Mouse (Mus musculus): ENCODE data around the gene Spata13. TPM values are rescaled to one million over a fixed set of nuclear protein-coding genes. Genes with fewer than 3 reads are reported as not detected.
A peak's percentile ranks its signal among the peaks of the same experiment; 100 is the strongest.

The Spata13 gene
- polyA plus RNA-seq, 1 experiment from 2014 or later, result 2.9 TPM

DNA sequence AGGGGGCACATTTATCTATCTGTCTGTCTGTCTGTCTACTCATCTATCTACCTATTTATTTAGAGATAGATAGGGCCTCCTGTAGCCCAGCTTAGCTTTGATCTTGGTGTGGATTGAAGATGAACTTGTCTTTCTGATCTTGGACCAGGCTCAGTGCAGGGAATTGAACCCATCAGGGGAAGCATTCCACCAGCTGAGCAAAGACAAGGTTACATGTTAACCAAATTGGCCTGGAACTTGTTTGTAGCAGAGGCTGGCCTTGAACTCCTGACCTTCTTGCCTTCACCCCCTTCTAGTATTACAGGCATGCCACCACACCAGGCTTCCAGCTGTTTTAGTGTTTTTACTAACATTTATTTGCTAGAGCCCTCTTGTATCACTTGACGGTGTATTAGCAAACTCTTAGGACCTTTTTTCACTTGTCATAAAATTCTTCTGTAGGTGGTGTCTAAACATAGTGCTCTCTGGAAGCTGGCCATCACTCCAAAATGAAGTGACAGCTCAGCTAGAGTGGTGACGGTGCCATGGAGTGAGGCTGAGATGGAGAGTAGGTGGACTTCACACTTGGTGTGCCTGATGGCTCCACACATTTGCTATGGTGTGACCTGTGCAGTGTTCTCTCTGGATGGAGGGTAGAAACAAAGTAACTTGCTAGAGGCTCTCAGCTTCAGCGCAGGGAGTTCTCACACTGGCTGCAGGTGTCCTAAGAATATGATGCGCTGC, 163.0 kb downstream of the Spata13 start:
- DNase-seq (ENCODE audit: low read depth, low spot score) (no peak), ATAC-seq (no peak)
- H3K27me3 ChIP-seq, result no peaks in the 10 kb centered on the region
- TF ChIP-seq CTCF (IDR thresholded peaks at IDR 0.05), result no peak
- ChIA-PET CTCF (interaction anchor here (1.0 to 3.2 kb wide), 2 partner anchors 289 to 498 kb away, joined by 3 to 13 read pairs; no protein-coding TSS in a partner anchor), POLR2A (no interaction called here)
- in situ Hi-C loops (cut with MboI; ENCODE audit: low pct_unique_long_range_greater_than_20kb), result loop anchor here (5.0 to 10.0 kb wide), 3 partner anchors 288 to 501 kb away; no protein-coding TSS in a partner anchor

DNA sequence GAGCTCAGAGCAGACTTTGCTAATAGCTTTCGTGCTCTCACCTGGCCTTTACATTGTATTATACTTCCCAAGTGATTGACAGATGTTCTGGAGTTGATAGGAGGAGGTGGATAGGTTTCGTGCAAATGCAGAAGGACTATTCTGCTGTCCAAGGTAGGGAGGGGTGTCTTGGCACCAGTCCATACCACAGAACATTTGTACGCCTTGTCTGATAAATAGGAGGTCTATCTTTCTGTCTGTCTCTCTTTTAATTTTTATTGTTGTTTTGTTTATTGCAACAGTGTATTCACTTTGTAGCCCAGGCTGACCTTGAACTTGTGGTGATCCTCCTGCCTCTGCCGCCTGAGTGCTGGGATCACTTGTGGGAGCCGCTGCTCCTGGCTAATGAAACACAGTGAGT, 163.8 kb downstream of the Spata13 start:
- ChIA-PET POLR2A (no interaction called here), CTCF (interaction anchor here (1.0 to 3.4 kb wide), 3 partner anchors 8 to 497 kb away, joined by 3 to 18 read pairs (median 13); no protein-coding TSS in a partner anchor)
- no peak for ATAC-seq
- H3K27me3 ChIP-seq, result no peaks in the 10 kb centered on the region
- TF ChIP-seq CTCF (IDR thresholded peaks at IDR 0.05), result no peak
- DNase-seq (ENCODE audit: low read depth, low spot score), result no peak
- in situ Hi-C loops (cut with MboI; ENCODE audit: low pct_unique_long_range_greater_than_20kb), result loop anchor here (5.0 to 10.0 kb wide), 3 partner anchors 287 to 500 kb away; no protein-coding TSS in a partner anchor

DNA sequence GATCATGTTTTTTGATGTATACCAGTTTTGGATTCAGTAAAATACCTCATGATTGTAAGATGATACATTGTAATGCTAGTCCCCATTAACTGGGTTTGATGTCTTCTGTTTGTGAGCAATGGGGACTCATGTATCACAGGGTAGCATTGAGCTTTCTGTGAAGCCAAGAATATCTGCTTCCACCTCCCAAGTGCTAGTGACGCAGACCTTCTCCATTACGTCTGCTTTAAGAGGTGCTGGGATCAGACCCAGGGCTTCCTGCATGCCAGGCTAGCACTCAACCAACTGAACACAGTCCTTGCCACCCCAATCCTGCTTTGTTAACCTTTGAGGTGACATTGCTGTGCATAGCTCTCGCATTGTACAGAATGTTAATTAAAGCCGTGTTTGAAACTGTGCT, 164.9 kb downstream of the Spata13 start:
- ChIA-PET POLR2A (interaction anchor here (0.9 kb wide), 1 partner anchor 19 kb away, joined by 4 read pairs; no protein-coding TSS in a partner anchor), CTCF (interaction anchor here (1.5 to 3.4 kb wide), 4 partner anchors 9 to 496 kb away, joined by 3 to 18 read pairs (median 10); no protein-coding TSS in a partner anchor)
- DNase-seq (ENCODE audit: low read depth, low spot score) (no peak), ATAC-seq (no peak)
- in situ Hi-C loops (cut with MboI; ENCODE audit: low pct_unique_long_range_greater_than_20kb), result loop anchor here (5.0 to 10.0 kb wide), 3 partner anchors 286 to 499 kb away; no protein-coding TSS in a partner anchor
- TF ChIP-seq CTCF (IDR thresholded peaks at IDR 0.05), result no peak
- H3K27me3 ChIP-seq, result no peaks in the 10 kb centered on the region

DNA sequence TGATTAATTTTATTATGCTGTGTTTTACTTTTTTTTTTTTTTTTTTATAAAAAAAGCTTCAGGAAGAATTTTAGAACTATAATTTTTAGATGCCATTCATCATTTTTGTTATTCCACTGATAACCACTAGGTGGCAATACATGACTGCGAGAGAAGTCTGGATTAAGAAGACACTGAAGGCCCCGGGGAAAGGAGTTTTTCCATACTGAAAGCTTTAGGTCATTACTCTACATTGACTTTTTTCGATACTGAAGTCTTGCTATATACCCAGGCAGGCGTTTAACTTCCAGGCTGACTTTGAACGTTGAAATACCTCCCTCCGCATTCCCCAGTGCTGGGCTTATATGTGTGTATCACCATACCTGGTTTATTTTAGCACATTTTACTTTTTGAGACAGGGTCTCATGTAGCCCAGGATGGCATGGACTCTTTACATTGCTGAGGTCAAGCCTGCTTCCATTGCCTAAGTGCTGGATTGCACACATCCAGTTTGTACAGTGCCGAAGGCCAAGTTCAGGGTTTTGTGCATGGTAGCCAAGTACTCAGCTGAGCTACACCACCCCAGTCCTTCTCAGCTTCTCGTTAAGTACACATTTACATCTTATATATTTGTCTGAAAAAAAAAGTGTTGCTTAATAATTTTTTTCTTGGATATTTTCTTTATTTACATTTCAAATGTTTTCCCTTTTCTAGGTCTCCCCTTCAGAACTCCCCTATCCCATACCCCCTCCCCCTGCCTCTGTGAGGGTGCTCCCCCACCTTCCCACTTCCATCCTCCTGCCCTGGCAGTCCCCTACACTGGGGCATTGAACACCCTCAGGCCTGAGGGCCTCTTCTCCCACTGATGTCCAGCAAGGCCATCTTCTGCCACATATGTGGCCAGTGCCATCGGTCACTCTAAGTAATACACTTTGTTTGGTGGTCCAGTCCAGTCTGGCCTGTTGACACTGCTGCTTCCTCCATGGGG, 166.2 kb downstream of the Spata13 start:
- TF ChIP-seq CTCF (IDR thresholded peaks at IDR 0.05), result peak; percentile 54
- DNase-seq (ENCODE audit: low read depth, low spot score) (no peak), ATAC-seq (no peak)
- H3K27me3 ChIP-seq, result no peaks in the 10 kb centered on the region
- in situ Hi-C loops (cut with MboI; ENCODE audit: low pct_unique_long_range_greater_than_20kb), result loop anchor here (5.0 to 10.0 kb wide), 3 partner anchors 285 to 497 kb away; no protein-coding TSS in a partner anchor
- ChIA-PET POLR2A (interaction anchor here (0.9 kb wide), 1 partner anchor 17 kb away, joined by 4 read pairs; no protein-coding TSS in a partner anchor), CTCF (interaction anchor here (0.6 to 3.4 kb wide), 11 partner anchors 9 to 499 kb away, joined by 3 to 18 read pairs (median 6); no protein-coding TSS in a partner anchor)

DNA sequence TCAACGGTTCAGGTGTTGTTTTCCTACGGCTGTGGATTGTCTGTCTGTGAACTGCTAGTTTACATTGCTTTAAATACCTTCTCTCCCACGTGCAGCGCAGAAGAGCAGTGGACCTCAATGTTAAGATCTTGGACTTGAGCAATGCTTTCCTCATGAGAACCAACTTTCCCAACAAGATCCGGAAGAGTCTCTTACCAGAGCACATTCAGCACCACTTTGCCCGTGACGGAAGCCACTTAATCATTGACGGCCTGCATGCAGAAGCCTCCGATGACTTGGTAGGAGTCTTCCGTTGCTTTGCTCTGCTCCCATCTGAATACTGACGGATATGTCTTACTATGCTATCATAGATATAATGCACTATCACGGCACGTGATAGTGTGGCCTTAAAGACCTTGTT, 168.2 kb downstream of the Spata13 start:
- in situ Hi-C loops (cut with MboI; ENCODE audit: low pct_unique_long_range_greater_than_20kb), result no loop called here
- CTCF ChIA-PET, result no interaction called here
- no peak for TF ChIP-seq CTCF (IDR thresholded peaks at IDR 0.05)
- H3K27me3 ChIP-seq, result no peaks in the 10 kb centered on the region
- POLR2A ChIA-PET, result no interaction called here
- ATAC-seq, result no peak
- no peak for DNase-seq (ENCODE audit: low read depth, low spot score)

DNA sequence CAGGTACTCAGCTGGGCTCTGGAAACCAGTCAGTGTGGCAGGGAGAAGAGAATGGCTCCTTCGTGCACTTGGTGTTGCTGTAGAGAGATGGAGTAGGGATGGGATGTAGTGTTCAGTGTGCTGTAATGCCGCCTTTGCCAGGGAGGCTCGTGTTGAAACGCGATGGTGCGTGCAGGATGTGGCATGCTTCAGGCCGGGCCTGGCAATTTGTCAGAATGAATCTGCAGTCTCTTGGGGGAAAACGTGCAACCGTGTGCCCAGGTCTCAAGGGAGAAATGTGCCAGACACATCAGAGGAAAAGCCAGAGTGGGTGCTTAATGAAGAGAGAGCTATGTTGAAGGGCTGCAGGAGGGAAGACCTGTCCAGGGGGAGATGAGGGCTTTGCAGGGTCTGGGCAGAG, 171.2 kb downstream of the Spata13 start:
- ChIA-PET CTCF (interaction anchor here (1.2 to 1.6 kb wide), 2 partner anchors 339 to 490 kb away, joined by 4 read pairs; no protein-coding TSS in a partner anchor), POLR2A (no interaction called here)
- no peaks in the 10 kb centered on the region for H3K27me3 ChIP-seq
- TF ChIP-seq CTCF (IDR thresholded peaks at IDR 0.05), result no peak
- DNase-seq (ENCODE audit: low read depth, low spot score) (no peak), ATAC-seq (no peak)
- in situ Hi-C loops (cut with MboI; ENCODE audit: low pct_unique_long_range_greater_than_20kb), result no loop called here

DNA sequence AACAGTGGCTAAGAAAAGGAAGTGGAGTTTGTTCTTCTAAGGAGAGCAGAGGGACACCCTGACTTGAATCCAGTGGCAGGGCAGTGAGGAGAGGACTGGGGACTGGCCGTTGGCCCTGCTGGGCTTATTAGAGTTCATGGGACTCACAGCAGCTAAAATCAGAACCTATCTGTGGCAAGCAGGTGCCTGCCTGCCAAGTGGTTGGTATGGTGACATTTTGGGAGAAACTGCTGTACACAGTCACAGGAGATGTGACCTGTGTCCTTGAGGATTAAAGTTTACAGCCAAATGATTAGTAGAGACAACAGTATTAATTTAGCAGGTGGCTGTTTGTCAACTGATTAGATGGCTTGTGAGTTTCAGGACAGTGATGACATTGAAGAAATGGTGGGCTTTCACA, 172.1 kb downstream of the Spata13 start:
- ATAC-seq, result no peak
- CTCF ChIA-PET, result no interaction called here

DNA sequence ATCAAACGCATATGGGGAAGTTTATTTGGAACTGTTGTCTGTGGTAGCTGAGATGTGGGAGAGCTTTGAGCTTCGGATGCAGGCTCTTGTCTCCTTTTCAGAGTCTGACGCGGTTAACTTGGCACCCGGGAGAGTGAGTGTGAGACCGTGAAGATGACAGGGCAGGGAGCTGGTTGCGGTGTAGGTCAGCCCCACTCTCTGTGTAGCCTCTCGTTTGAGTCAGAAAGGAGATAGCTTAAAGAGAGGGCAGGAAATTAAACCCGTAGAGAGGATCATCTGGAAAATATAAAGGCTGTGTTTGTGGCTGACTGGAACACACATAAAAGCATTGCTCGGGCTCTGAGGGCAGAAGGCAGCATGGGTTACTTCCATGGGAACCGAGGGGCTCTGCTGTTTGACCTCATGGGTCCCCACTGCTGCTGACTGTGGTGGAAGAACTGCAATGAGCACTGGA, 173.1 kb downstream of the Spata13 start:
- ChIA-PET POLR2A (no interaction called here), CTCF (interaction anchor here (1.1 kb wide), 1 partner anchor 37 kb away, joined by 3 read pairs; no protein-coding TSS in a partner anchor)
- in situ Hi-C loops (cut with MboI; ENCODE audit: low pct_unique_long_range_greater_than_20kb), result no loop called here
- no peak for TF ChIP-seq CTCF (IDR thresholded peaks at IDR 0.05)
- no peaks in the 10 kb centered on the region for H3K27me3 ChIP-seq
- ATAC-seq (no peak), DNase-seq (ENCODE audit: low read depth, low spot score) (no peak)

More for the DNA sequence above, 172.1 kb downstream of the Spata13 start:
- in situ Hi-C loops (cut with MboI; ENCODE audit: low pct_unique_long_range_greater_than_20kb), result no loop called here
- DNase-seq (ENCODE audit: low read depth, low spot score), result no peak
- POLR2A ChIA-PET, result no interaction called here
- no peak for TF ChIP-seq CTCF (IDR thresholded peaks at IDR 0.05)
- no peaks in the 10 kb centered on the region for H3K27me3 ChIP-seq

DNA sequence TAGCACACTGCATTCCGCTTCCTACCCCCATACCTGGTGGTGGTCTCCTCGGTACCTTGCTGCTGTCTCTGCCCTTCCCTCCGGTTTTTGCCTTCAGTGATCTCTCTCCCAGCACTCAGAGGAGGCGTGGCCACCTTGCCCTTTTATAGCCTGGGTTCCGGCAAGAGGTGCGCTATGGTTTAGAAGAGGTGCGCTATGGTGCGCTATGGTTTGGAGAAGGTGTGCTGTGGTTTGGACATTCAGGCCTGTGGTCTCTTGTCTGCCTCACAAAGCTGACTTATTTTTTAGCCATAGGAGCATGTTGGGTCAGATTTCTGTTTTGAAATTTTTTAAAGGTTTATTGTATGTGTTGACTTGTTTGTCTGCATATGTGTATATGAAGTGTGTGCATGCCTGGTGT, 176.1 kb downstream of the Spata13 start:
- TF ChIP-seq CTCF (IDR thresholded peaks at IDR 0.05), result no peak
- in situ Hi-C loops (cut with MboI; ENCODE audit: low pct_unique_long_range_greater_than_20kb), result no loop called here
- DNase-seq (ENCODE audit: low read depth, low spot score) (no peak), ATAC-seq (no peak)
- POLR2A ChIA-PET, result no interaction called here
- CTCF ChIA-PET, result interaction anchor here (1.1 kb wide), 1 partner anchor 10 kb away, joined by 3 read pairs; no protein-coding TSS in a partner anchor
- no peaks in the 10 kb centered on the region for H3K27me3 ChIP-seq

DNA sequence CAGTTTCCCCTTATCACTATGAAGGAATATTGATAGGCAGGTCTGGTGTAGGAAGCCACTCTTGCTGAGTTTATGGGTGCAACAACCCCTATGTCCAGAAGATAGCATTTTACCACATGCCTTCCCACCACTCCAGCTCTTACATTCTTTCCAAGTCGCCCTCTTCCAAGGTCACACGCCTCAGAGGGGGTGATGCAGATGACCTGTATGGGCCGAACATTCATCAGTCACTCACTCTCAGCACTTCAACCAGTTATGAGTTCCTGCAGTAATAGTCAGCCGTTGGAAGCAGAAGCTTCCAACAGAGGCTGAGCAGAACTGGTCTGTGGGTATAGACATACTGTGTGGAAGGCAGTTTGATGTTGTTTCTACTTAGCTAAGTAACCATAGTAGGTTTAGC, 177.7 kb downstream of the Spata13 start:
- no peak for TF ChIP-seq CTCF (IDR thresholded peaks at IDR 0.05)
- DNase-seq (ENCODE audit: low read depth, low spot score), result no peak
- ChIA-PET POLR2A (no interaction called here), CTCF (interaction anchor here (0.9 kb wide), 1 partner anchor 12 kb away, joined by 3 read pairs; no protein-coding TSS in a partner anchor)
- no peak for ATAC-seq
- no peaks in the 10 kb centered on the region for H3K27me3 ChIP-seq
- in situ Hi-C loops (cut with MboI; ENCODE audit: low pct_unique_long_range_greater_than_20kb), result no loop called here

Other genes starting within 250 kb of the Spata13 start
- gene C1qtnf9, start 134.1 kb downstream of the Spata13 start, polyA plus RNA-seq (2021), result not detected
- gene Mipep, start 150.6 kb downstream of the Spata13 start, polyA plus RNA-seq (2021), result 20.9 TPM

Measured in Patski (cell line).